Mouse (Mus musculus): ENCODE data around the gene Cacnb3.

DNA sequence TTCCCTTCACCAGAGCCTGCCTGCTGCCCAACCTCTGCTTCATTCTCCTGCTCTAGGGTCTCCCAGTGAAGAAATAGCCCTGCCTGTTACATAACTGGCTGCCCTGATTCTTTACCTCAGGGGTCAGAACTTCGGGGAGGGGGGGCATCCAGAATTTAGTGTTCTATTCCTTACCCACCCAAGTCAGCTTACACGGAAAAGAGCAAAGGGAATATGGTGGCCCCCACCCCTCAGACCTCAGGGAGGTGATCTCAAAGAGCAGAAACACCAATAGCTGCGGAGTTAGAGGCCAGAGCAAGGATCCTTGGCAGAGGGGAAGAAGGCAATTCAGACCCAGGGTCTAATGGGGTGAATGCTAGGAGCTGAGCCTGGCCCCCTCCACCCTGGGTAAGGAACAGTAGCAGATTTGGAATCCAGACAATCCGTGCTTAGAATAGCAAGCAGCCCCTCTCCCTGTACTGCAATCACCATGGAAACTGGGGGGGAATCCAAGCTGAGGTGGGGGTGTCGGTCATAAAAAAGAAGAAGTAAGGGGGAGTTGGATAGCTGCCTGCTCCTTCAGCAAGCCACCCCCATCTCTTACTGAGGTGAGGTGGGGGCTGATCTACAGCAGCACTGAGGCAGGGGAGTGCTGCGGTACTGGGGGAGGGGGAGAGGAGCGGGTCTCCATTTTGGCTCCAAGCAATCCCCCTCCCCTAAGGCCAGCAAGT lies 43.8 kb downstream of the Cacnb3 start:
- TF ChIP-seq POLR2A (IDR thresholded peaks at IDR 0.05; ENCODE audit: control insufficient read depth, extremely low read depth, insufficient read depth, low read length, poor library complexity) (no peak), CTCF (IDR thresholded peaks at IDR 0.05; ENCODE audit: borderline replicate concordance, control insufficient read depth, extremely low read depth, insufficient read depth, low read length, poor library complexity) (no peak)

Measured in thymus, adult 2 months (tissue).